Mouse (Mus musculus) bone marrow macrophage, adult 2 months (primary cell): ENCODE data around the gene Olfr543.

Source experiments
- CTCF ChIP-seq: IDR thresholded peaks from 2 replicates; pipeline ENCODE4 v1.5.1; 2012; ENCODE audit warnings: low read depth, mild to moderate bottlenecking, low read length, moderate library complexity
- POLR2A ChIP-seq: IDR thresholded peaks from 2 replicates; pipeline ENCODE4 v1.6.1; 2012; ENCODE audit warnings: mild to moderate bottlenecking, low read depth, low read length, borderline replicate concordance

GRCm38 (mm10) chr7:102511927-102512326 is 30.4 kb upstream of the Olfr543 start:
- TF ChIP-seq CTCF (no peak), POLR2A (no peak)
